Mouse (Mus musculus): ENCODE results near the gene Carmil1.

Gene Carmil1

GRCm38 (mm10) chr13:24027191-24028170, 253.1 kb downstream of the Carmil1 start:
- DNase-seq, result no peak

DNA sequence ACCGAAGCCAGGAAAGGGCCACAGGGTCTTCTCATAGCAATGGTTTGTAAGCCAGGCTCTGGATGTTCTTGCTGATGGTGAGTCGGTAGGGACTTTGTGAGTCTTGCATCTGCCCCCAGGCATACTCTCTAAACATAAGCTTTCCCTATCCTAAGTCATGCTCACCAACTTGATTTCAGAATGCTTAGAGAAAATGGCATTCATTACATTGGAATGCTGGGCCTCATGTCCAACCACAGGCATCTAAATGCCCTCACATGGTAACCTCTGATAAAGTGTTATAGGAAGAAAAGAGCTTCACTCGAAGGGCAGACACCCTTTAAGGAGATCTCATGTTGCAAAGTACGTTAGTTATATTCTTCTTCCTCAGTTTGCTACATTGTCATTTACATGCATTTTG, 262.1 kb downstream of the Carmil1 start:
- DNase-seq, result no peak

DNA sequence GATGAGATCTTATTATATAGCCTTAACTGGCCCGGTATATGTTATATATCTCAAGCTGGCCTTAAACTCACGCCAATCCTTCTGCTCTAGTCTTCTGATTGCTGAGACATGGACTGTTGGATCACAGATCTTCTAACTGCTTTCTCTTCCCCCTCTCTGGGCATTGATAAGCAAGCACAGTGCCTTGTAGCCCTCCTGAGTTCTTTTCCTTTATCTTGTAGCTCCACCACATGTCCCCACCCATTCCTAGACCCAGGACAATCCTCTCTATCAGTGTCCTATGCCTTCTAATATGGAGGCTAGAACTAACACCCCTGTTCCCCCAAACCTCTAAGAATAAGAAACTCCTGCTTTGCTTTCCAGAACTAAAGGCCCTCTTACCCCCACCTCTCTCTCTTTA, 275.1 kb downstream of the Carmil1 start:
- no peak for DNase-seq

DNA sequence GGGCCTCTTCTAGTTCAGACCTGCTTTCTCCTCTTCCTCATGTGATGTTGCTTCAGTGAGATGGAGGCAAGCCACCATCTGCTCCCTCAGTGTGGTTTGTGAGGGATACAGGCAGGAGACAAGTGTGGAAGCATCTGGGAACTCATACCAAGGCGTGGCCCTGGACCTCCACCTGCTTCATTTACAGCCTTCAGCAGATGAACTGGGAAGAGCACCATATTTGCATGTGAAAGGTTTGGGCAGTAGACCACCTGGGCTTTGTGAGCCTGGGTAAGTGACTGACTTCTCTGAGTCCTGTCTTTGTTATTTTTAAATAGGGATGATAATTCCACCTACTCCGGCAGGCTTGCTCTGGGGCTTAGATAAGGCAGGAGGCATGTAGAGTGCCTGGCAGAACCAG, 278.8 kb downstream of the Carmil1 start:
- no peak for DNase-seq

- no peak for DNase-seq
These were observed 279.5 kb downstream of the Carmil1 start for GRCm38 (mm10) chr13:24001081-24001480.

DNA sequence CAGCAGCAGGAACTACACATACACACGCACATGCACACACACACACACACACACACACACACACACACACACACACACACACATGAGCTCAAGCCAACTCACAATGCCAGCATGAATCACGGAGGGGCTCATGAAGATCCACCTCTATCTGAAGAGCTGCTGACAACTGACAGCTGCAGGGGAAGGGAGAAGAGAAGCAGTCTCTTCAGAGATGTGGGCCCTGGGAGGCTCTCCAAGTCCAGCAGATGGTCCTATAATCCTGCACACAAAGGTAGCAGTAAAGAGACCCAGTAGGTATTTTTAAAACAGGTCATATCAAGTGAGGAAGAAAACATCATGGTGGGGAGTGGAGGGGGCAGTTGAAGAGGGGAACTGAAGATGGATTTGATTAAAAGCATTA, 281.8 kb downstream of the Carmil1 start:
- DNase-seq, result no peak

DNA sequence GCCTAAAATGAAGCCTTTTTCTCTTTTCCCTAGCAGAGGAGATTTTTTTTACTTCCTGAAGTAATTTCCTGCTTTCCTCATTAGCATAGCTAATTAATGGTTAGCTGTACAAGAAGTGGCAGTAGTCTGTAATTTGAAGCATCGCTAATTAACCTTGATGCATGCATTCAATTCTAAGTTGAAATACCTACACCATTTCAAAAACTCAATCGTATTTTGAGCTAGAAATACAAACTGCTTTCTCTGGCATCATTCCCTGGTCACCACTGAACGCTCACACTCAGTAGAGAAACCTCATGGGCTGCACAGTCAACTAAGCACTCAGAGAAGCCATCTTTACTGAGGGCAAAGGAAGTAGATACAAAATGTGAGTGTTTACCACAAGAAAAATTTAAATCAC, 285.8 kb downstream of the Carmil1 start:
- no peak for DNase-seq

- DNase-seq, result no peak
These were observed 286.6 kb downstream of the Carmil1 start for GRCm38 (mm10) chr13:23994024-23994423.

DNA sequence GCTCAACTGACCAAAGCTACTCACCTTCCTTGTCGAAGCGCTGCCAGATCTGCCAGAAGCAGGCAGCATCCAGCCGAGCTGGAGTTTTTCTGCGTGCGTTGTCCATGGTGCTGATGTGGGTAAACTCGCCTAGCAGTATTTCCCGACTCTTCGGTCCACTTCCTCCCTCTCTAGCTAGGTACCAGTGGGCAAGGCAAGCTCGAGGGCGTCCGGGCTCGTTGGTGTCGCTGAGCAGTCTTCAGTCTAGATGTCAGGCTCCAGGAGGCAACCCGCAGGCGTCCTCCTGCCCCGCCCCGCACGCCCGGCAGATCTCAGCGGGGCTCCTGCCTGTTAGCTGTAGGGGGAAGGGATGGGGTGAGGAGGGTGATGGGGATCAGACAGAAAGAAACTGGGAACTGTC, 289.7 kb downstream of the Carmil1 start, which contains the start of gene Scgn:
Gene Scgn (minus strand): TSS at position 287 of the 400 bp plus-strand sequence.
- no peak for DNase-seq

GRCm38 (mm10) chr13:23990451-23990850, 290.1 kb downstream of the Carmil1 start:
- DNase-seq, result no peak

GRCm38 (mm10) chr13:23985130-23985529, 295.5 kb downstream of the Carmil1 start:
- no peak for DNase-seq

GRCm38 (mm10) chr13:23972271-23972670, 308.3 kb downstream of the Carmil1 start:
- DNase-seq, result no peak

GRCm38 (mm10) chr13:23971870-23972269, 308.7 kb downstream of the Carmil1 start:
- DNase-seq, result no peak

- no peak for DNase-seq
These were observed 315.7 kb downstream of the Carmil1 start for GRCm38 (mm10) chr13:23964909-23965308.

Measured in thymus, adult 18-20 months (tissue).